Mouse (Mus musculus) embryo, embryonic 10 days (tissue): Measurements from ENCODE around the gene Stag2.

ENCODE experiments used
- DNase-seq: peaks from one replicate; pipeline ENCODE4 v3.0.0-alpha.2; 2015; ENCODE audit warnings: low spot score

The Stag2 gene

GRCm38 (mm10) chrX:42148788-42149556 lies at the start of gene Stag2:
Stag2 (plus strand) TSS chrX:42149317.
- peak; percentile 82 for DNase-seq

GRCm38 (mm10) chrX:42107137-42107536 lies 42.0 kb upstream of the Stag2 start:
- DNase-seq = no peak

- no peak for DNase-seq
Measured at GRCm38 (mm10) chrX:42110585-42110984, 38.5 kb upstream of the Stag2 start.

GRCm38 (mm10) chrX:42119442-42120048 lies 29.6 kb upstream of the Stag2 start:
- DNase-seq = no peak

- no peak for DNase-seq
Measured at GRCm38 (mm10) chrX:42124963-42125697, 24.0 kb upstream of the Stag2 start.

- DNase-seq = peak; percentile 8
Measured at GRCm38 (mm10) chrX:42139882-42140281, 9.2 kb upstream of the Stag2 start.

GRCm38 (mm10) chrX:42142620-42143019 lies 6.5 kb upstream of the Stag2 start:
- DNase-seq = no peak

GRCm38 (mm10) chrX:42143991-42144390 lies 5.1 kb upstream of the Stag2 start:
- no peak for DNase-seq

- no peak for DNase-seq
Measured at GRCm38 (mm10) chrX:42148016-42148451, 1.1 kb upstream of the Stag2 start.

GRCm38 (mm10) chrX:42149557-42150345 lies 634 bp downstream of the Stag2 start:
- DNase-seq = peak; percentile 20

- DNase-seq = peak; percentile 86
Measured at GRCm38 (mm10) chrX:42150346-42151023, 1.4 kb downstream of the Stag2 start.

- peak; percentile 29 for DNase-seq
Measured at GRCm38 (mm10) chrX:42151024-42151754, 2.1 kb downstream of the Stag2 start.

- peak; percentile 84 for DNase-seq
Measured at GRCm38 (mm10) chrX:42151903-42152369, 2.8 kb downstream of the Stag2 start.

GRCm38 (mm10) chrX:42153056-42153455 lies 3.9 kb downstream of the Stag2 start:
- no peak for DNase-seq

GRCm38 (mm10) chrX:42165455-42165854 lies 16.3 kb downstream of the Stag2 start:
- no peak for DNase-seq

GRCm38 (mm10) chrX:42170811-42171210 lies 21.7 kb downstream of the Stag2 start:
- no peak for DNase-seq

- DNase-seq = no peak
Measured at GRCm38 (mm10) chrX:42187590-42187989, 38.5 kb downstream of the Stag2 start.

GRCm38 (mm10) chrX:42188825-42189426 lies 39.8 kb downstream of the Stag2 start:
- DNase-seq = no peak

GRCm38 (mm10) chrX:42194608-42195007 lies 45.5 kb downstream of the Stag2 start:
- DNase-seq = no peak

- no peak for DNase-seq
Measured at GRCm38 (mm10) chrX:42202482-42202881, 53.4 kb downstream of the Stag2 start.
